Mouse (Mus musculus) right cerebral cortex, postnatal 14 days (tissue): ENCODE measurements around the gene Fbxl22.

Experiments used
- DNase-seq: peaks from one replicate; pipeline ENCODE4 v3.0.0; 2022

Gene Fbxl22

DNA sequence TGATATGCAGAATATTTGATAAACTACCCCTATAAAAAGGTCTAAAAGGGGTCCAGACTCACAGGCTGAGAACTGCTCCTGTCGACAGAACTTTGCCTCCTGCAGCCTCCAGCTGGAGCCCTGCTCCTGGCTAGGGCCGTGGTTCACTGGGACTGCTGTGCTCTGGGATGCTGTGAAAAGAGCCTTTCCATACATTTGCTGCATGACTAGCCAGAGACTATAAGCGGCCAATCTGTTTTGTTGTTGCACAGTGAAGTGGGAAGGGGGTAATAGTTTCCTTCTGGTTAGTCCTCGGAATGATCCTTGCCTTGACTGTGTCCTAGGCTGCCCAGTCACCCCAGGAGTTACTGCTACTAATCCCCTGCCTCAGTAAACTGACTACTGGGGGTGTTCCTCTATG is 8.4 kb downstream of the Fbxl22 start:
- no peak for DNase-seq

DNA sequence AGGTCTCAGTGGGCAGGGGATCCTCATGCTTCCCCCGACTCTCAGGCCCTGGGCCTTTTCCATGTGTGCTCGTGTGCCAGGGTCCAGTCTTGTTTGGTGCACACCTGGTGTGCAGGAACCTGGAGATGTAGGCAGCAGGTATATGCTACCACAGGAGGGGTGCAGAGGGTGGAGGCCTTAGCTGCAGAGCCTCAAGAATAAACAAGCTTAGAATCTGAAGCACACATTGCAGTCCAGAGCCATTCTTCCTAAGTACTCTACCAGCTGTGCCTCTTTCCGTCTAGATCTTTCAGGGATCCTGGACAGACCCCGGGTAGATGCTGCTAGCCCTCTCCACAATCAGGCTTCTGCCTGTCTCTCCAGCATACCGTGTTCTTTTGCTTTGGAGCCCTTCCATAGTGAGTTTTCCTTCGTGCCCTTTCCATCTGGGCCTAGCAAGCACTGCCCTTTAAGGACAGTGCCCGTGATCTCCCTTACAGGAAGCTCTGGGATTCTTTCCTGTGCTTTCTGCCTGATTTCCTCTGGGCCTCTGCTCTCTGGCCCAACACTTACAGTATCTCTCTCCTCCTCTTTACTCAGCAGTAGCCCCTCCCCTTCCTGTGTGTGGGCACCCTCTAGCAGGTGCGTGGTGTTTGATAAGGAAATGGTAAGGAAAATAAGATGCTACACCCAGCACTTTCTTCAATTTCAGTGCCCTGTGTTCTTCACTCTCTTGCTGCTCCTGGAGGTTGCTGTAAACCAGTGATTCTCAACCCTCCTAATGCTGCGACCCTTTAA is 9.1 kb downstream of the Fbxl22 start:
- no peak for DNase-seq

DNA sequence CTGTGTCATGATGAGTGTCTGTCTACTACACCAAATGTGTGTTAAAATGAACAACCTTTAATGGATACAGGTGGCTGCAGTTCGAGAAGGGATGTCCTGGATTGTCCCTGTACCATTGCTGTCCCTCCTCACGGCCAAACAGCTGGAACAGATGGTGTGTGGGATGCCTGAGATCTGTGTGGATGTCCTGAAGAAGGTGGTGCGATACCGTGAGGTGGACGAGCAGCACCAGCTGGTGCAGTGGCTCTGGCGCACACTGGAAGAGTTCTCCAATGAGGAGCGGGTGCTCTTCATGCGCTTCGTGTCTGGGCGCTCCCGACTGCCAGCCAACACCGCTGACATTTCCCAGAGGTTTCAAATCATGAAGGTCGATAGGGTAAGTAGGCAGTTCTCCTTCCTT is 9.9 kb downstream of the Fbxl22 start:
- DNase-seq: peak; percentile 46

DNA sequence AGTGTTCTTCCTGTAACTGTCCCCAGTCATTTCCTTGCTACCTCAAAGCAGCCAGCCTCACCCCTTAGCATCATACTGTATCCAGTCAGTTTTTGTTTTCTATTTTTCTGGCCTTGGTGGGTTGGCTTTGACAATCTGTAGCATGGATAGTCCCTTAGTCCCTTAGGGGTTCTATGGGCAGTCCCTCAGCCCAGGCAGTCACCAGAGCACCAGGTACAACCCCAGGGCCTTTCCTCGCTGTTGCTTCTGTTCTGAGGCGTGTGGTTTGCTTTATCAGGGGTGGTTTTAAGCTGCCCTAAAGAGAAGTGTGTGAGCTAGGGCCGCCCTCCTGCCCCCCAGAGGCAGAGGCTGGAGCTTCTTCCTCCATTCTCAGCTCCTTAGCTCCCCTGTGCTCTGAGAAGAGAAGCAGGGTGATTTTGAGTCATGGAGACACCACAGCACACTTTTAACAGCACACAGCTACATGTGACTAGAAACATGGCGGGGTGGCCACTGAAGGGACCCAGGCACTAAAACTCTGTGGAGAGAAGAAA is 10.4 kb downstream of the Fbxl22 start:
- DNase-seq: no peak

DNA sequence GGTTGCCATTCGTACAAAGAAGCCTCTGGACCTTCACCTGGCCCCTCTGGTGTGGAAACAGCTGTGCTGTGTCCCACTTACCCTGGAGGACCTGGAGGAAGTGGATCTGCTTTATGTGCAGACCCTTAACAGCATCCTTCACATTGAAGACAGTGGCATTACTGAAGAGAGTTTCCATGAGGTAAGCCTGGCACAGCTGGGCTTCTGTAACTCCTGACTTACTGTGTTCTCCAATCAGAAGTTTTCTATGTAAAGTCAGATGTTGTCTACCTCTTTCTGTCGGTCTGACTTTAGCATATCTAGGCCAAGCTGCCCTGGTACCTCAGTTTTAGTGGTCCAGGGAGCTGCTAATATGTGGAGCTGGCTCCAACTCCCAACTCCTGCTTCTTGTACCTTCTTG is 13.1 kb downstream of the Fbxl22 start:
- no peak for DNase-seq

GRCm38 (mm10) chr9:66493992-66494391 is 20.4 kb downstream of the Fbxl22 start:
- DNase-seq: no peak

- no peak for DNase-seq
These were observed 22.0 kb downstream of the Fbxl22 start for GRCm38 (mm10) chr9:66492361-66492760.

DNA sequence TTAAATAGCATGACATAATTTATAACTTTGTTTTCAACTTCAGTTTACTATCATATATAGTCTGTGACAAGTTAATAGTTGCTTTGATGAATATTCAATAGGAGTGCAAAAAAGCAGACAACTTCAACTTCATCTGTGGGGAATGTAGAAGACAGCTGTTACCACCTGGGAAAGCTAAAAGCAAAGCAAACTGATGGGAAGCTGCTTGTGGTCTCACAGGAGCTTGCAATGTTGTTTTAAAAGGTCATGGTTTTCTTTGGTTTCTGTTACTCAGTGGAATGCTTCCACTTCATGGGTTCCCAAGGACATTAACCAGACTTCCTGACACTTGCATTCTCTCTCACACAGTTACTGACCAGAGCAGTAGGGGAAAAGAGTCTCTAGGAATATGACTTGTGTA is 25.6 kb downstream of the Fbxl22 start:
- DNase-seq: no peak

GRCm38 (mm10) chr9:66483429-66483828 is 31.0 kb downstream of the Fbxl22 start:
- DNase-seq: no peak

DNA sequence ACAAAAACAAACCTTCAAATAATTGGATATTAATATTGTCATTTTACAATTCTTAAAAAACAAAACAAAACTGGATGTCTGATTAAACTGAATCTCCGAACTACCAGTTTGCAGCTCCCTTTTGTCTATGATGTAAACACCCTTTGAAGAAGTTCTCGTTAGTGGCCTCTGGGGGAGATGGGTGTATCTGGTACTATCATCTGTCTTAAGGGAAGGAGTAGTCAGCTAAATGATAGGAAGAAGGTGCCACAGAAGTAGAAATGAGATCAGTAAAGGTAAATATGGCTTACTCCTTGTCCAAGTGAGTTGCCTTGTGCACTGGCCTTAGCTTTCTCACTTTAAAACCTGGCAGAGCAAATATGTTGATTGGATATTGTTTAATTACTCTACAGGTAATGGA is 36.6 kb downstream of the Fbxl22 start:
- DNase-seq: no peak

DNA sequence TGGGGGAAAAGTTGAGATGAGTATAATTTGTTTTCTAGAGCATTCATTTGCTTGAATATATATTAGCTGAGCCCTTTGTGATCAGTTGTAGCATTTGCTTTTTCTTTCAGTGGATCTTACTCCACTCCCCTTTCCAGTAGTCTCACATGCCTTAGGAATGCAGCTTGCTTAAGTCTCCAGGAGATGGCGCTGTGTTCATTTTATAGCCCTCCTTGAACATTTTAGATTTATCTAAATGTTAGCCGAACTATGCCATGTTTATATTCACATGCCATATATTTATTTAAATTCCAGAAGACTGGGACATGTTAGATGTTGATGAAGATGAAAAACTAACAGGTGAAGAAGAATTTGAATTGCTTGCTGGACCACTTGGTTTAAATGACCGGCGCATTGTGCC is 49.3 kb downstream of the Fbxl22 start:
- DNase-seq: no peak
